24 mouse cellular contexts compared by ENCODE assay signal in genomic region chr2:21282505-21283200, GRCm38 (mm10).
DNase-seq lines count a peak whose midpoint lies in the region; ATAC-seq and TF ChIP-seq lines count a peak whose summit lies in the region.
"Had no signal": no experiment of that assay in that cellular context is flagged by ENCODE, and none has a peak within 500 bp of the region (broad histone marks: within the 10 kb centered on the region; RNA-seq: fewer than 3 reads in every experiment).

No protein-coding gene starts in this region.

- WGBS in lung, embryonic 14.5 days, result 71% methylated on average over 14 of the region's 14 CpGs
- 22% methylated on average over 14 of the region's 14 CpGs for WGBS in forebrain, postnatal 0 days
- 62% methylated on average over 14 of the region's 14 CpGs for WGBS in midbrain, embryonic 14.5 days

- H3K4me1 ChIP-seq in lung, embryonic 14.5 days (ENCODE audit: insufficient read depth), result no peaks in the 10 kb centered on the region
- 0 out of 2 replicates have a peak, but pooled peaks cover 6% of the 10 kb centered on the region for H3K4me1 ChIP-seq in forebrain, postnatal 0 days (ENCODE audit: insufficient read depth)
- no peaks in the 10 kb centered on the region for H3K4me1 ChIP-seq in midbrain, embryonic 14.5 days (ENCODE audit: control insufficient read depth, insufficient read depth, low read length)
- H3K4me1 ChIP-seq: heart, embryonic 12.5 days; intestine, embryonic 15.5 days; kidney, embryonic 15.5 days; limb, embryonic 12.5 days; liver, embryonic 13.5 days; stomach, embryonic 15.5 days had no signal

- H3K27me3 ChIP-seq in lung, embryonic 14.5 days (ENCODE audit: insufficient read depth, low read length), result no peaks in the 10 kb centered on the region
- no peaks in the 10 kb centered on the region for H3K27me3 ChIP-seq in forebrain, postnatal 0 days (ENCODE audit: insufficient read depth, low read length)
- H3K27me3 ChIP-seq in midbrain, embryonic 14.5 days (ENCODE audit: control insufficient read depth, insufficient read depth, low read length), result no peaks in the 10 kb centered on the region
- H3K27me3 ChIP-seq: heart, embryonic 12.5 days; intestine, embryonic 15.5 days; kidney, embryonic 15.5 days; limb, embryonic 12.5 days; liver, embryonic 13.5 days; stomach, embryonic 15.5 days had no signal

- no peak for TF ChIP-seq CTCF in lung, embryonic 14.5 days (IDR thresholded peaks at IDR 0.05; ENCODE audit: low read depth)
- TF ChIP-seq CTCF in brain, embryonic 14.5 days (IDR thresholded peaks at IDR 0.05; ENCODE audit: borderline replicate concordance, extremely low read depth, insufficient read depth, insufficient read length), result no peak
- TF ChIP-seq CTCF in forebrain, postnatal 0 days (IDR thresholded peaks at IDR 0.05; ENCODE audit: low read depth), result no peak

- no peak for TF ChIP-seq POLR2A in brain, embryonic 14.5 days (IDR thresholded peaks at IDR 0.05; ENCODE audit: borderline replicate concordance, extremely low read depth, insufficient read depth, insufficient read length, poor library complexity, severe bottlenecking)

- DNase-seq in lung, embryonic 14.5 days, result peak; percentile 4
- no peak for DNase-seq in lung, adult 18-20 months
- DNase-seq in brain, embryonic 14.5 days (ENCODE audit: low read depth), result peak; percentile 88
- peak; percentile 47 for DNase-seq in forebrain, postnatal 0 days
- DNase-seq in midbrain, embryonic 14.5 days, result peak; percentile 32
- no peak for DNase-seq in kidney, postnatal 25 days
- DNase-seq: B cell, adult 2 months; cerebellum, postnatal 10 days; embryo, embryonic 11 days; gastrocnemius, postnatal 36 days; liver, embryonic 13.5 days; right cerebral cortex, adult 18-20 months; thymus, adult 2 months had no signal

- ATAC-seq in lung, embryonic 14.5 days (ENCODE audit: insufficient read depth), result no peak
- ATAC-seq in forebrain, postnatal 0 days, result peak; percentile 75
- ATAC-seq in midbrain, embryonic 14.5 days (ENCODE audit: low FRiP score, low TSS enrichment), result 0 out of 2 replicates have a peak, but pooled peaks have one; percentile 50
- ATAC-seq in erythroid progenitor cell, adult 5-6 weeks (replicated peaks; ENCODE audit: low FRiP score, poor library complexity, severe bottlenecking), result no peak
- ATAC-seq in granulocyte monocyte progenitor cell, adult 5-6 weeks (replicated peaks; ENCODE audit: poor library complexity, severe bottlenecking), result no peak
- ATAC-seq: intestine, embryonic 15.5 days; lung, postnatal 0 days; Patski had no signal

- H3K36me3 ChIP-seq in lung, embryonic 14.5 days (ENCODE audit: insufficient read depth), result no peaks in the 10 kb centered on the region
- H3K36me3 ChIP-seq in forebrain, postnatal 0 days (ENCODE audit: insufficient read depth), result no peaks in the 10 kb centered on the region
- H3K36me3 ChIP-seq in midbrain, embryonic 14.5 days (ENCODE audit: control insufficient read depth, insufficient read depth, low read length), result no peaks in the 10 kb centered on the region
- H3K36me3 ChIP-seq: heart, embryonic 12.5 days; intestine, embryonic 15.5 days; kidney, embryonic 15.5 days; limb, embryonic 12.5 days; liver, embryonic 13.5 days; stomach, embryonic 15.5 days had no signal

- H3K9me3 ChIP-seq in lung, embryonic 14.5 days (ENCODE audit: low read depth, low read length), result no peaks in the 10 kb centered on the region
- 0 out of 2 replicates have a peak, but pooled peaks cover 3% of the 10 kb centered on the region for H3K9me3 ChIP-seq in forebrain, postnatal 0 days (ENCODE audit: low read length)
- no peaks in the 10 kb centered on the region for H3K9me3 ChIP-seq in midbrain, embryonic 14.5 days (ENCODE audit: control insufficient read depth, low read length)
- H3K9me3 ChIP-seq: heart, embryonic 12.5 days; intestine, embryonic 15.5 days; kidney, embryonic 15.5 days; limb, embryonic 12.5 days; liver, embryonic 13.5 days; stomach, embryonic 15.5 days had no signal

- H3K27ac ChIP-seq in lung, embryonic 14.5 days (ENCODE audit: low read depth), result no peak overlapping the region
- H3K27ac ChIP-seq in forebrain, postnatal 0 days (ENCODE audit: low read depth, low read length), result 0 out of 2 replicates have a peak overlapping the region, but pooled peaks have one; percentile 46
- no peak overlapping the region for H3K27ac ChIP-seq in midbrain, embryonic 14.5 days (replicated peaks; ENCODE audit: low read depth, low read length)
- H3K27ac ChIP-seq: intestine, embryonic 15.5 days; kidney, embryonic 15.5 days; layer of hippocampus, adult 2 months; left cerebral cortex, adult 2 months; limb, embryonic 12.5 days; liver, embryonic 13.5 days; stomach, embryonic 15.5 days had no signal

- H3K4me2 ChIP-seq in lung, embryonic 14.5 days, result no peak overlapping the region
- H3K4me2 ChIP-seq in forebrain, postnatal 0 days (ENCODE audit: low read depth), result 0 out of 2 replicates have a peak overlapping the region, but pooled peaks have one; percentile 2
- no peak overlapping the region for H3K4me2 ChIP-seq in midbrain, embryonic 14.5 days (ENCODE audit: low read length)
- H3K4me2 ChIP-seq: heart, embryonic 12.5 days; intestine, embryonic 15.5 days; kidney, embryonic 15.5 days; limb, embryonic 12.5 days; liver, embryonic 13.5 days; stomach, embryonic 15.5 days had no signal

- H3K9ac ChIP-seq in lung, embryonic 14.5 days, result no peak overlapping the region
- no peak overlapping the region for H3K9ac ChIP-seq in forebrain, postnatal 0 days
- no peak overlapping the region for H3K9ac ChIP-seq in midbrain, embryonic 14.5 days (replicated peaks; ENCODE audit: low read length)
- H3K9ac ChIP-seq: heart, embryonic 12.5 days; intestine, embryonic 15.5 days; kidney, embryonic 15.5 days; limb, embryonic 12.5 days; liver, embryonic 13.5 days; stomach, embryonic 15.5 days had no signal

- H3K4me3 ChIP-seq in lung, embryonic 14.5 days (ENCODE audit: low read depth, low read length), result no peak overlapping the region
- H3K4me3 ChIP-seq in forebrain, postnatal 0 days (ENCODE audit: low read depth, low read length), result no peak overlapping the region
- H3K4me3 ChIP-seq in midbrain, embryonic 14.5 days (replicated peaks; ENCODE audit: low read depth, low read length), result no peak overlapping the region
- H3K4me3 ChIP-seq: heart, embryonic 12.5 days; intestine, embryonic 15.5 days; kidney, embryonic 15.5 days; layer of hippocampus, adult 2 months; left cerebral cortex, adult 2 months; limb, embryonic 12.5 days; liver, embryonic 13.5 days; stomach, embryonic 15.5 days had no signal

Comparison
In these comparisons a context has a peak if more than half of its experiments do, and no peak if none do; other contexts are left out.
1. DNase-seq: peak in lung, embryonic 14.5 days (single experiment), brain, embryonic 14.5 days (single experiment), forebrain, postnatal 0 days (single experiment) and midbrain, embryonic 14.5 days (single experiment); none in lung, adult 18-20 months (0 of 2) and kidney, postnatal 25 days (0 of 2).
2. ATAC-seq: peak in forebrain, postnatal 0 days (single experiment) and midbrain, embryonic 14.5 days (single experiment); none in lung, embryonic 14.5 days (single experiment), erythroid progenitor cell, adult 5-6 weeks (single experiment) and granulocyte monocyte progenitor cell, adult 5-6 weeks (single experiment).